9 mouse cellular contexts compared by ENCODE assay signal in the genomic region with DNA sequence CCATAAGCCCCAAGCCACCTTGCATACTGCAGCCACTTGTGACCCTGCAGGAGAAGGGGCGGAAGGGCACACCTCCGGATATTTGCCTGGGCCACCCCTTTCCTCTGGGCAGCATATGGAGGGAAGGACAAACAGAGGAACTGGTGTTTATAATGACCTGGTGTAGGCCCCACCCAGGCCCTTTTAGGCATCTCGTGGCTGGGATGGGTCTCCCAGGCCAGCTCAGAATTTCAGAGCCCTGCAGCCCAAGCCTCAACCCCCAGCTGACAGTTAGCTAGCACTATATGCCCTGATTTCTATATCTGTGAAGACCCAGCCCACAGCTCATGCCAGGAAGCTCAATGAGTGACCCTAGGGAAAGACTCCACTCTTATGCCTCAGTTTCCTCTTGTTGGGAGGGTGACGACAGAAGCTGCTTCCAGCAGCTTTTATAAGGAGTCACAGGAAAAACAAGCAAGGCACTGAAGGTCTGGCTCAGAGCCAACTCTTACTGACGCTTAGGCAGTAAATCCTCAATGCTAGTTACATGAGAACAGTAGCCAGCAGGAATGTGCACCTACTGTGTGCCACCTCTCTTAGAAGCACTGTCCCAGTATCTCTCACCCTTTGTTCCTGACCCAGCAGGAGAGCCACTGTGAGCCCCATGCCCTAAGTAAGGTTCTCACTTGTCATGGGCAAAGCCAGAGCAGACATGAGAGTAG. TPM values are rescaled to one million over a fixed set of nuclear protein-coding genes. Genes with fewer than 3 reads are reported as not detected.
A peak's percentile ranks its signal among the peaks of the same experiment; 100 is the strongest.
DNase-seq lines count a peak whose midpoint lies in the region; ATAC-seq and TF ChIP-seq lines count a peak whose summit lies in the region.
"Had no signal": no experiment of that assay in that cellular context is flagged by ENCODE, and none has a peak within 500 bp of the region (broad histone marks: within the 10 kb centered on the region; RNA-seq: fewer than 3 reads in every experiment).

No protein-coding gene starts in this region.

- H3K4me3 ChIP-seq in midbrain, embryonic 13.5 days (replicated peaks): no peak overlapping the region
- H3K4me3 ChIP-seq in midbrain, embryonic 10.5 days: no peak overlapping the region
- H3K4me3 ChIP-seq in kidney, embryonic 15.5 days (replicated peaks): no peak overlapping the region
- no peak overlapping the region for H3K4me3 ChIP-seq in neural tube, embryonic 15.5 days (replicated peaks)

- H3K9me3 ChIP-seq in midbrain, embryonic 13.5 days: no peaks in the 10 kb centered on the region
- H3K9me3 ChIP-seq in midbrain, embryonic 10.5 days (replicated peaks): no peaks in the 10 kb centered on the region
- no peaks in the 10 kb centered on the region for H3K9me3 ChIP-seq in kidney, embryonic 15.5 days (replicated peaks)
- no peaks in the 10 kb centered on the region for H3K9me3 ChIP-seq in neural tube, embryonic 15.5 days (replicated peaks)

- ATAC-seq in midbrain, embryonic 13.5 days: no peak
- ATAC-seq in kidney, embryonic 15.5 days (replicated peaks; ENCODE audit: low FRiP score): no peak
- ATAC-seq in neural tube, embryonic 15.5 days (ENCODE audit: low FRiP score): no peak
- no peak for ATAC-seq in megakaryocyte progenitor cell, adult 5-6 weeks (replicated peaks; ENCODE audit: poor library complexity)

- DNase-seq in midbrain, embryonic 10.5 days (ENCODE audit: low spot score): no peak
- peak; percentile 61 for DNase-seq in brain, embryonic 14.5 days (ENCODE audit: low read depth)
- no peak for DNase-seq in frontal cortex, postnatal 25 days (ENCODE audit: low spot score in 2 of 2)
- DNase-seq in spleen, postnatal 14 days (ENCODE audit: low spot score in 2 of 2): no peak

- 53% methylated on average over 5 of the region's 5 CpGs for WGBS in midbrain, embryonic 13.5 days
- WGBS in midbrain, embryonic 10.5 days: 63% methylated on average over 5 of the region's 5 CpGs
- WGBS in kidney, embryonic 15.5 days: 30% methylated on average over 5 of the region's 5 CpGs
- WGBS in neural tube, embryonic 15.5 days: 47% methylated on average over 5 of the region's 5 CpGs

- H3K27ac ChIP-seq in midbrain, embryonic 13.5 days: peak overlapping the region; percentile 9; the same call in 1 of the 2 replicates
- H3K27ac ChIP-seq in midbrain, embryonic 10.5 days (replicated peaks): no peak overlapping the region
- peak overlapping the region; percentile 94 for H3K27ac ChIP-seq in kidney, embryonic 15.5 days
- H3K27ac ChIP-seq in neural tube, embryonic 15.5 days (replicated peaks): peak overlapping the region; percentile 41; the same call in 1 of the 2 replicates

- peaks cover 19% of the 10 kb centered on the region; the same call in 1 of the 2 replicates for H3K4me1 ChIP-seq in midbrain, embryonic 13.5 days (replicated peaks)
- H3K4me1 ChIP-seq in midbrain, embryonic 10.5 days: 0 out of 2 replicates have a peak, but pooled peaks cover 2% of the 10 kb centered on the region
- peaks cover 73% of the 10 kb centered on the region for H3K4me1 ChIP-seq in kidney, embryonic 15.5 days
- peaks cover 17% of the 10 kb centered on the region for H3K4me1 ChIP-seq in neural tube, embryonic 15.5 days

- peaks cover 30% of the 10 kb centered on the region for H3K36me3 ChIP-seq in midbrain, embryonic 13.5 days
- H3K36me3 ChIP-seq in midbrain, embryonic 10.5 days: peaks cover 38% of the 10 kb centered on the region
- H3K36me3 ChIP-seq in kidney, embryonic 15.5 days: peaks cover 28% of the 10 kb centered on the region
- peaks cover 19% of the 10 kb centered on the region for H3K36me3 ChIP-seq in neural tube, embryonic 15.5 days

- H3K9ac ChIP-seq in midbrain, embryonic 13.5 days (replicated peaks): no peak overlapping the region
- H3K9ac ChIP-seq in kidney, embryonic 15.5 days: peak overlapping the region; percentile 17; the same call in 1 of the 2 replicates
- no peak overlapping the region for H3K9ac ChIP-seq in neural tube, embryonic 15.5 days (replicated peaks)

- no peak overlapping the region for H3K4me2 ChIP-seq in midbrain, embryonic 13.5 days (replicated peaks)
- H3K4me2 ChIP-seq in kidney, embryonic 15.5 days: peak overlapping the region; percentile 12; the same call in 1 of the 2 replicates
- H3K4me2 ChIP-seq in neural tube, embryonic 15.5 days: no peak overlapping the region

- H3K27me3 ChIP-seq in midbrain, embryonic 13.5 days: no peaks in the 10 kb centered on the region
- no peaks in the 10 kb centered on the region for H3K27me3 ChIP-seq in midbrain, embryonic 10.5 days (ENCODE audit: low read depth, poor library complexity, severe bottlenecking)
- no peaks in the 10 kb centered on the region for H3K27me3 ChIP-seq in kidney, embryonic 15.5 days
- no peaks in the 10 kb centered on the region for H3K27me3 ChIP-seq in neural tube, embryonic 15.5 days (replicated peaks)

- TF ChIP-seq POLR2A in brain, embryonic 14.5 days (IDR thresholded peaks at IDR 0.05; ENCODE audit: borderline replicate concordance, extremely low read depth, insufficient read depth, insufficient read length, poor library complexity, severe bottlenecking): no peak

- no peak for TF ChIP-seq CTCF in brain, embryonic 14.5 days (IDR thresholded peaks at IDR 0.05; ENCODE audit: borderline replicate concordance, extremely low read depth, insufficient read depth, insufficient read length)

RNA-seq across cellular contexts. Expression of gene Nccrp1, which starts 24.1 kb away (rescaled TPM):
- polyA plus RNA-seq in midbrain, embryonic 13.5 days (2015; fragmentation: Nextera tagmentation; extraction: Ambion mirVana): not detected in 2 replicates
- polyA plus RNA-seq in midbrain, embryonic 10.5 days (2016; fragmentation: Nextera tagmentation; extraction: Ambion mirVana): 0.14 and 0.20 TPM in 2 replicates
- polyA plus RNA-seq in brain, embryonic 14.5 days (2012; rRNA removed): 0.08 and 0.11 TPM in 2 replicates
- polyA plus RNA-seq in kidney, embryonic 15.5 days (2015; fragmentation: Nextera tagmentation; extraction: Ambion mirVana): 0.14 TPM in 1 of 2 replicates, not detected in the other
- 0.31 and 0.36 TPM in 2 replicates for polyA plus RNA-seq in neural tube, embryonic 15.5 days (2015; fragmentation: Nextera tagmentation; extraction: Ambion mirVana)
- total RNA-seq in megakaryocyte progenitor cell, adult 5-6 weeks (2015): not detected in 2 replicates
- total RNA-seq in megakaryocyte progenitor cell, adult 5-6 weeks (2017): not detected in 2 replicates

RNA-seq across cellular contexts. Expression of gene Samd4b, which starts 26.8 kb away (rescaled TPM):
- polyA plus RNA-seq in midbrain, embryonic 13.5 days (2015; fragmentation: Nextera tagmentation; extraction: Ambion mirVana): 20.0 and 25.7 TPM in 2 replicates
- polyA plus RNA-seq in midbrain, embryonic 10.5 days (2016; fragmentation: Nextera tagmentation; extraction: Ambion mirVana): 29.2 and 30.5 TPM in 2 replicates
- 83.9 and 92.0 TPM in 2 replicates for polyA plus RNA-seq in brain, embryonic 14.5 days (2012; rRNA removed)
- 28.8 and 33.6 TPM in 2 replicates for polyA plus RNA-seq in kidney, embryonic 15.5 days (2015; fragmentation: Nextera tagmentation; extraction: Ambion mirVana)
- 20.3 and 22.8 TPM in 2 replicates for polyA plus RNA-seq in neural tube, embryonic 15.5 days (2015; fragmentation: Nextera tagmentation; extraction: Ambion mirVana)
- 20.7 TPM in 2 replicates for total RNA-seq in megakaryocyte progenitor cell, adult 5-6 weeks (2015)
- total RNA-seq in megakaryocyte progenitor cell, adult 5-6 weeks (2017): 2.7 and 4.3 TPM in 2 replicates

RNA-seq across cellular contexts. Expression of gene Pak4, which starts 26.9 kb away (rescaled TPM):
- 25.6 and 28.0 TPM in 2 replicates for polyA plus RNA-seq in midbrain, embryonic 13.5 days (2015; fragmentation: Nextera tagmentation; extraction: Ambion mirVana)
- 60.9 and 66.4 TPM in 2 replicates for polyA plus RNA-seq in midbrain, embryonic 10.5 days (2016; fragmentation: Nextera tagmentation; extraction: Ambion mirVana)
- 18.9 and 21.3 TPM in 2 replicates for polyA plus RNA-seq in brain, embryonic 14.5 days (2012; rRNA removed)
- polyA plus RNA-seq in kidney, embryonic 15.5 days (2015; fragmentation: Nextera tagmentation; extraction: Ambion mirVana): 63.9 and 72.1 TPM in 2 replicates
- 16.0 and 23.1 TPM in 2 replicates for polyA plus RNA-seq in neural tube, embryonic 15.5 days (2015; fragmentation: Nextera tagmentation; extraction: Ambion mirVana)
- total RNA-seq in megakaryocyte progenitor cell, adult 5-6 weeks (2015): 5.6 and 6.4 TPM in 2 replicates
- 3.3 and 3.9 TPM in 2 replicates for total RNA-seq in megakaryocyte progenitor cell, adult 5-6 weeks (2017)

RNA-seq across cellular contexts. Expression of gene Sycn, which starts 30.4 kb away (rescaled TPM):
- polyA plus RNA-seq in midbrain, embryonic 13.5 days (2015; fragmentation: Nextera tagmentation; extraction: Ambion mirVana): not detected in 2 replicates
- not detected in 2 replicates for polyA plus RNA-seq in midbrain, embryonic 10.5 days (2016; fragmentation: Nextera tagmentation; extraction: Ambion mirVana)
- polyA plus RNA-seq in brain, embryonic 14.5 days (2012; rRNA removed): not detected in 2 replicates
- not detected in 2 replicates for polyA plus RNA-seq in kidney, embryonic 15.5 days (2015; fragmentation: Nextera tagmentation; extraction: Ambion mirVana)
- polyA plus RNA-seq in neural tube, embryonic 15.5 days (2015; fragmentation: Nextera tagmentation; extraction: Ambion mirVana): 1.3 TPM in 1 of 2 replicates, not detected in the other
- not detected in 2 replicates for total RNA-seq in megakaryocyte progenitor cell, adult 5-6 weeks (2015)
- total RNA-seq in megakaryocyte progenitor cell, adult 5-6 weeks (2017): not detected in 2 replicates
- polyA plus RNA-seq: neural tube, embryonic 14.5 days had no signal

RNA-seq across cellular contexts. Expression of gene Ifnl3, which starts 48.5 kb away (rescaled TPM):
- not detected in 2 replicates for polyA plus RNA-seq in midbrain, embryonic 13.5 days (2015; fragmentation: Nextera tagmentation; extraction: Ambion mirVana)
- not detected in 2 replicates for polyA plus RNA-seq in midbrain, embryonic 10.5 days (2016; fragmentation: Nextera tagmentation; extraction: Ambion mirVana)
- not detected in 2 replicates for polyA plus RNA-seq in brain, embryonic 14.5 days (2012; rRNA removed)
- polyA plus RNA-seq in kidney, embryonic 15.5 days (2015; fragmentation: Nextera tagmentation; extraction: Ambion mirVana): not detected in 2 replicates
- not detected in 2 replicates for polyA plus RNA-seq in neural tube, embryonic 15.5 days (2015; fragmentation: Nextera tagmentation; extraction: Ambion mirVana)
- total RNA-seq in megakaryocyte progenitor cell, adult 5-6 weeks (2015): not detected in 2 replicates
- not detected in 2 replicates for total RNA-seq in megakaryocyte progenitor cell, adult 5-6 weeks (2017)
- polyA plus RNA-seq: neural tube, embryonic 14.5 days had no signal
